Mouse (Mus musculus): ENCODE data around the gene Ino80. TPM values are rescaled to one million over a fixed set of nuclear protein-coding genes. Genes with fewer than 3 reads are reported as not detected.

The Ino80 gene
- polyA plus RNA-seq, 2 experiments, result 6.3 to 16.4 TPM

DNA sequence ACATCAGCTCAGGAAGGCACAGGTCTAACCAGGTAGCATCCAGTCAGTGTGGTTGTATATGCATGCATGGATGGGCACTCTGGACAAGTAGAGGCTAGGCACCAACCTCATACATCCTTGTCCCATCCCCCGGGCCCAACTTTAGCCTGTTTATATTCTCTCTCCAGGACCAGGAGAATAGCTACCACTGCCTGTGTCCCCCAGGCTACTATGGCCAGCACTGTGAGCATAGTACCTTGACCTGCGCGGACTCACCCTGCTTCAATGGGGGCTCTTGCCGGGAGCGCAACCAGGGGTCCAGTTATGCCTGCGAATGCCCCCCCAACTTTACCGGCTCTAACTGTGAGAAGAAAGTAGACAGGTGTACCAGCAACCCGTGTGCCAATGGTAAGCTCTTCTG lies 146.7 kb downstream of the Ino80 start:
- H3K4me2 ChIP-seq (replicated peaks; ENCODE audit: low read depth, low read length, severe bottlenecking), result no peak overlapping the region
- ATAC-seq (ENCODE audit: low FRiP score, low read depth) (no peak), DNase-seq (ENCODE audit: low spot score) (no peak)

DNA sequence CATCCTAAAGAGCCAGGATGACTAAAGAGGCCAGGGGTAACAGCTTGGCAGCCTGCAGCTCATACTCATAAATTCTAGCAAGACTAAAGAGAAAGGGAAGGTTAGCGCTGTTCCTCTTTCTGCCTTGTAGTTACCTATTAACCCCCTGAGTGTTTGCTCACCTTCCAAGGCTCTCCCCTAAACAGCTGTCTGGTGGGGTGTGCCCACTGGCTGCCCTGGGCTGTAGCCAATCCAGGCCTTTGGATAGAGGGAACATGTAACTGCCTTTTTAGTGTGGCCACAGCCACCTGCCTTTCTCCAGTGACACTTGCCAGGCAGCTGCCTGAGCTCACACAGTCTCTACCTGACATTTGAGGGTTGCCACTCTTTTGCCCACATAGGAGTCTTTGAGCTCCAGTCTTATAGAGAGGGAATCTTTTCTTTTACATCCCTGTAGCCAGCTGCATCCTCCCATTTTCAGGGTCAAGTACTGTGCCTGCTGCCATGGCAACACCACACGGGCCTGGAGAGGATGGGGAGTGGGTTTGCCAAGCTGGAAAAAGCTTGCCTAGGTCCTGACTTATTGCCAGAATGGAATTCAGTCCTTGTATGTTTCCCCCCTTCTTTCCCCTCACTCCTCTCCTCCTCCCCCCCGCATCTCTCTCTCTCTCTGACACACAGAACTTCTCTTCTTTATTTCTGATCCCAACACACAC lies 148.2 kb downstream of the Ino80 start:
- no peak for DNase-seq (ENCODE audit: low spot score)

More for the DNA sequence above, 146.7 kb downstream of the Ino80 start:
- H3K9ac ChIP-seq (ENCODE audit: low read depth, low read length, severe bottlenecking), result no peak overlapping the region
- peaks cover 8% of the 10 kb centered on the region for H3K4me1 ChIP-seq (ENCODE audit: control insufficient read depth, insufficient read depth, low read length)
- WGBS, result 87% methylated on average over 8 of the region's 8 CpGs
- peaks cover 40% of the 10 kb centered on the region for H3K27me3 ChIP-seq (ENCODE audit: control insufficient read depth, insufficient read depth, low read length)
- H3K36me3 ChIP-seq (ENCODE audit: control insufficient read depth, insufficient read depth, low read length), result no peaks in the 10 kb centered on the region
- H3K4me3 ChIP-seq (replicated peaks; ENCODE audit: low read length), result no peak overlapping the region
- no peak overlapping the region for H3K27ac ChIP-seq (replicated peaks; ENCODE audit: low read depth, low read length)
- TF ChIP-seq POLR2A (IDR thresholded peaks at IDR 0.05; ENCODE audit: borderline replicate concordance, extremely low read depth, insufficient read depth, insufficient read length), result no peak
- no peaks in the 10 kb centered on the region for H3K9me3 ChIP-seq (ENCODE audit: control insufficient read depth, low read length)

DNA sequence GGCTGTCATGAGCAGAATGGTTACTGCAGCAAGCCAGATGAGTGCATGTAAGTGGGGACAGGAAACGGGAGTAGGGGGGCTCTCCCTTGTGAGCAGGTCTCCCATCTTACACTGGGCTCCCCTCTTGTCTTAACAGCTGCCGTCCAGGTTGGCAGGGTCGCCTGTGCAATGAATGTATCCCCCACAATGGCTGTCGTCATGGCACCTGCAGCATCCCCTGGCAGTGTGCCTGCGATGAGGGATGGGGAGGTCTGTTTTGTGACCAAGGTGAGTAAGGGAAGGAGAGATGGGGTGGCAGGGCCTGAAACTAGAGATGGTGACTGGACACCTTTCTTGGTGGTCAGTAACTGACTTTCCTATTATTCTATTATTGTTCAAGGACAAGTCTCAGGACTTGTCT lies 148.9 kb downstream of the Ino80 start:
- Histone ChIP-seq H3K4me3 (replicated peaks; ENCODE audit: low read length) (peak overlapping the region; percentile 4; the same call in 1 of the 2 replicates), H3K9ac (ENCODE audit: low read depth, low read length, severe bottlenecking) (no peak overlapping the region), H3K36me3 (ENCODE audit: control insufficient read depth, insufficient read depth, low read length) (no peaks in the 10 kb centered on the region), H3K4me2 (replicated peaks; ENCODE audit: low read depth, low read length, severe bottlenecking) (no peak overlapping the region), H3K27me3 (ENCODE audit: control insufficient read depth, insufficient read depth, low read length) (peaks cover 60% of the 10 kb centered on the region), H3K4me1 (ENCODE audit: control insufficient read depth, insufficient read depth, low read length) (peaks cover 21% of the 10 kb centered on the region), H3K9me3 (ENCODE audit: control insufficient read depth, low read length) (no peaks in the 10 kb centered on the region), H3K27ac (replicated peaks; ENCODE audit: low read depth, low read length) (no peak overlapping the region)
- no peak for DNase-seq (ENCODE audit: low spot score)
- 38% methylated on average over 5 of the region's 5 CpGs for WGBS
- TF ChIP-seq POLR2A (IDR thresholded peaks at IDR 0.05; ENCODE audit: borderline replicate concordance, extremely low read depth, insufficient read depth, insufficient read length), result no peak
- ATAC-seq (ENCODE audit: low FRiP score, low read depth), result no peak

More for the DNA sequence above, 148.2 kb downstream of the Ino80 start:
- TF ChIP-seq POLR2A (IDR thresholded peaks at IDR 0.05; ENCODE audit: borderline replicate concordance, extremely low read depth, insufficient read depth, insufficient read length), result no peak
- H3K36me3 ChIP-seq (ENCODE audit: control insufficient read depth, insufficient read depth, low read length), result no peaks in the 10 kb centered on the region
- no peak overlapping the region for H3K27ac ChIP-seq (replicated peaks; ENCODE audit: low read depth, low read length)
- H3K9ac ChIP-seq (ENCODE audit: low read depth, low read length, severe bottlenecking), result no peak overlapping the region
- peaks cover 54% of the 10 kb centered on the region for H3K27me3 ChIP-seq (ENCODE audit: control insufficient read depth, insufficient read depth, low read length)
- H3K4me2 ChIP-seq (replicated peaks; ENCODE audit: low read depth, low read length, severe bottlenecking), result no peak overlapping the region
- no peak overlapping the region for H3K4me3 ChIP-seq (replicated peaks; ENCODE audit: low read length)
- no peak for ATAC-seq (ENCODE audit: low FRiP score, low read depth)
- 57% methylated on average over 3 of the region's 3 CpGs for WGBS
- peaks cover 21% of the 10 kb centered on the region for H3K4me1 ChIP-seq (ENCODE audit: control insufficient read depth, insufficient read depth, low read length)
- no peaks in the 10 kb centered on the region for H3K9me3 ChIP-seq (ENCODE audit: control insufficient read depth, low read length)

DNA sequence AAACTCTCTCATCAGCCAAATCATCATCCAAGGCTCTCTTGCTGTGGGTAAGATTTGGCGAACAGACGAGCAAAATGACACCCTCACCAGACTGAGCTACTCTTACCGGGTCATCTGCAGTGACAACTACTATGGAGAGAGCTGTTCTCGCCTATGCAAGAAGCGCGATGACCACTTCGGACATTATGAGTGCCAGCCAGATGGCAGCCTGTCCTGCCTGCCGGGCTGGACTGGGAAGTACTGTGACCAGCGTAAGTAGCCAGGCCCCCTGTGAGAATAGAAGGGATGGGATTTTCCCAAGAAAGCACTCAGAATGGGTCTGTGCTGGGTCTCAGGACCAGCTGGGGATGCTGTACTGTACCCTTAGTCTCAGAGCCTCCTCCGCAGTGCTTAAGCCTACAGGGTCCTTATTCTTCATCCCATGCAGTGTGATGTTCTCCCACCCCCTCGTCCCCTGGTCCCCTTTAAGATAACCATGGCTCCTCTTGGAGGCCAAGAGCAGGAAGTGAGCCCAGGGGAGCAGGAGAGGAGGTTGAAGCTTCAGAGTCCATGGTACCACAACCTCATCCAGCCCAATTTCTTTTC lies 149.5 kb downstream of the Ino80 start:
- WGBS, result 18% methylated on average over 11 of the region's 11 CpGs
- H3K9ac ChIP-seq (ENCODE audit: low read depth, low read length, severe bottlenecking), result no peak overlapping the region
- DNase-seq (ENCODE audit: low spot score) (no peak), ATAC-seq (ENCODE audit: low FRiP score, low read depth) (no peak)
- peaks cover 21% of the 10 kb centered on the region for H3K4me1 ChIP-seq (ENCODE audit: control insufficient read depth, insufficient read depth, low read length)
- peaks cover 65% of the 10 kb centered on the region for H3K27me3 ChIP-seq (ENCODE audit: control insufficient read depth, insufficient read depth, low read length)
- H3K4me3 ChIP-seq (replicated peaks; ENCODE audit: low read length), result peak overlapping the region; percentile 43; the same call in 1 of the 2 replicates
- H3K4me2 ChIP-seq (replicated peaks; ENCODE audit: low read depth, low read length, severe bottlenecking), result peak overlapping the region; percentile 84; the same call in 1 of the 2 replicates
- no peak for TF ChIP-seq POLR2A (IDR thresholded peaks at IDR 0.05; ENCODE audit: borderline replicate concordance, extremely low read depth, insufficient read depth, insufficient read length)
- no peaks in the 10 kb centered on the region for H3K9me3 ChIP-seq (ENCODE audit: control insufficient read depth, low read length)
- H3K27ac ChIP-seq (replicated peaks; ENCODE audit: low read depth, low read length), result no peak overlapping the region
- H3K36me3 ChIP-seq (ENCODE audit: control insufficient read depth, insufficient read depth, low read length), result no peaks in the 10 kb centered on the region

DNA sequence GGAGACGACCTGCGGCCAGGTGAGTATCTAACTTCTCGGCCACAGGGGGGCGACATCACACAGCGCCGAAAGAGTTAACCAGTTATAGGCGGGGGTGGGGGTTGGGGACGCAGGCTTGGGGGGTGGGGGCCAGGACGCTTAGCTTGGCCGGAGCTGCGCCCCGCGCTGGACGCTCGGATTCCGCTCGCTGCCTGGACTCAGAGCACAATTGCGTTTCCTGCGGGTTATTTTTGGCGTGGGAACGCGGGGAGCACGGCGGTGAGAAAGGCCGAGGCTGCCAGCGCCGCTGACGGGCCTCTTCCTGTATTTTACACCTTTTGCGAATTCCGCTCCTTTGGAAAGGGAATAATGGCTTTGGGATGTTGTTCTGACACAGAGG lies 150.4 kb downstream of the Ino80 start:
- ATAC-seq (ENCODE audit: low FRiP score, low read depth), result no peak
- no peaks in the 10 kb centered on the region for H3K9me3 ChIP-seq (ENCODE audit: control insufficient read depth, low read length)
- peak overlapping the region; percentile 43 for H3K4me3 ChIP-seq (replicated peaks; ENCODE audit: low read length)
- H3K27ac ChIP-seq (replicated peaks; ENCODE audit: low read depth, low read length), result no peak overlapping the region
- under 1% methylated on average over 30 of the region's 30 CpGs for WGBS
- H3K36me3 ChIP-seq (ENCODE audit: control insufficient read depth, insufficient read depth, low read length), result no peaks in the 10 kb centered on the region
- peak overlapping the region; percentile 84 for H3K4me2 ChIP-seq (replicated peaks; ENCODE audit: low read depth, low read length, severe bottlenecking)
- peaks cover 75% of the 10 kb centered on the region for H3K27me3 ChIP-seq (ENCODE audit: control insufficient read depth, insufficient read depth, low read length)
- TF ChIP-seq POLR2A (IDR thresholded peaks at IDR 0.05; ENCODE audit: borderline replicate concordance, extremely low read depth, insufficient read depth, insufficient read length), result no peak
- H3K9ac ChIP-seq (ENCODE audit: low read depth, low read length, severe bottlenecking), result peak overlapping the region; percentile 52
- H3K4me1 ChIP-seq (ENCODE audit: control insufficient read depth, insufficient read depth, low read length), result peaks cover 28% of the 10 kb centered on the region
- DNase-seq (ENCODE audit: low spot score), result no peak

All from limb, embryonic 14.5 days (tissue).